Mouse (Mus musculus): ENCODE results near the gene Dnajc22.

GRCm38 (mm10) chr15:99082322-99082721 is 10.6 kb upstream of the Dnajc22 start:
- no peak for TF ChIP-seq POLR2AphosphoS5 (IDR thresholded peaks at IDR 0.05; ENCODE audit: insufficient replicate concordance, low read depth, low read length)
- TF ChIP-seq CTCF (IDR thresholded peaks at IDR 0.05; ENCODE audit: low read depth, low read length): no peak
- TF ChIP-seq GATA1 (IDR thresholded peaks at IDR 0.05; ENCODE audit: borderline replicate concordance, low read length): no peak
- no peak for TF ChIP-seq TAL1 (conservative IDR thresholded peaks at IDR 0.05; ENCODE audit: low read depth, low read length)
